Mouse (Mus musculus) stomach, postnatal 0 days (tissue): ENCODE results near the gene Atad2b.

Experiments
- CTCF ChIP-seq: IDR thresholded peaks from 2 replicates; pipeline ENCODE4 v1.5.1; 2016; ENCODE audit warnings: antibody characterized with exemption, low read depth, mild to moderate bottlenecking, moderate library complexity
- EP300 ChIP-seq: optimal IDR thresholded peaks from 2 replicates; pipeline ENCODE3; 2016; ENCODE audit warnings: antibody characterized with exemption

- TF ChIP-seq EP300, result no peak
- no peak for TF ChIP-seq CTCF
Observed at GRCm38 (mm10) chr12:4871260-4871659, 45.9 kb upstream of the Atad2b start.
